Mouse (Mus musculus) spleen, adult 2 months (tissue): Measurements from ENCODE around the gene Ptprm. TPM values are rescaled to one million over a fixed set of nuclear protein-coding genes. Genes with fewer than 3 reads are reported as not detected.

ENCODE experiments used
- DNase-seq, 2 experiments: peaks; one replicate each; pipeline versions ENCODE4 v3.0.0 to v3.0.0-alpha.2; 2012 to 2021; ENCODE audit warnings: low spot score in 2 of 2, low read depth in 1 of 2
- H3K27ac ChIP-seq: fragments of 200-500 bp; 2 replicates; pipeline ENCODE4 v1.5.1; 2012; ENCODE audit warnings: low read length, inconsistent platforms; ENCODE audit not compliant: insufficient read depth
- H3K27me3 ChIP-seq: fragments of 200-500 bp; 2 replicates; pipeline ENCODE4 v1.6.1; 2012; ENCODE audit warnings: mild to moderate bottlenecking, moderate library complexity, low read length, inconsistent platforms; ENCODE audit not compliant: control insufficient read depth, insufficient read depth
- H3K36me3 ChIP-seq: fragments of 200-500 bp; 2 replicates; pipeline ENCODE4 v1.6.1; 2012; ENCODE audit warnings: mild to moderate bottlenecking, low read length, inconsistent platforms; ENCODE audit not compliant: control insufficient read depth, insufficient read depth
- H3K4me1 ChIP-seq: fragments of 200-500 bp; 2 replicates; pipeline ENCODE4 v1.6.1; 2011; ENCODE audit warnings: inconsistent platforms; ENCODE audit not compliant: control insufficient read depth, insufficient read depth, insufficient read length
- H3K4me3 ChIP-seq: fragments of 200-500 bp; 2 replicates; pipeline ENCODE4 v1.5.1; 2011; ENCODE audit warnings: mild to moderate bottlenecking, inconsistent platforms; ENCODE audit not compliant: insufficient read depth, insufficient read length; ENCODE audit errors: extremely low read depth
- CTCF ChIP-seq: fragments of 200-500 bp; IDR thresholded peaks from 2 replicates; pipeline ENCODE4 v1.5.1; 2011; ENCODE audit warnings: mild to moderate bottlenecking, inconsistent platforms; ENCODE audit not compliant: insufficient read depth, insufficient read length, insufficient replicate concordance; ENCODE audit errors: extremely low read depth
- POLR2A ChIP-seq: fragments of 200-500 bp; IDR thresholded peaks from 2 replicates; pipeline ENCODE4 v1.6.1; 2011; ENCODE audit warnings: low read depth, low read length, inconsistent platforms
- WGBS: fragments of 180-500 bp; shearing (Covaris S2); methylation state at CpG from one replicate; pipeline ENCODE4 v1.1.7; 2018; 5-methylcytosine and 5-hydroxymethylcytosine counted together
- polyA plus RNA-seq: library from polyadenylated mRNA; depleted of rRNA; stranded (reverse); fragments of >200 nt; gene quantifications from 2 replicates; pipeline ENCODE4 v1.2.3, GENCODE M21; 2012

The Ptprm gene
- polyA plus RNA-seq, 1 experiment, result 5.0 TPM

GRCm38 (mm10) chr17:67071231-67072009 lies 282.8 kb downstream of the Ptprm start:
- no peaks in the 10 kb centered on the region for H3K36me3 ChIP-seq
- H3K4me1 ChIP-seq, result no peaks in the 10 kb centered on the region
- DNase-seq, result no peak
- no peaks in the 10 kb centered on the region for H3K27me3 ChIP-seq
- TF ChIP-seq POLR2A, result no peak
- no peak for TF ChIP-seq CTCF
- H3K4me3 ChIP-seq, result no peak overlapping the region
- WGBS, result 91% methylated on average over 7 of the region's 7 CpGs
- H3K27ac ChIP-seq, result no peak overlapping the region

GRCm38 (mm10) chr17:67063611-67064010 lies 290.6 kb downstream of the Ptprm start:
- TF ChIP-seq CTCF (no peak), POLR2A (no peak)
- Histone ChIP-seq H3K4me3 (no peak overlapping the region), H3K27me3 (no peaks in the 10 kb centered on the region), H3K27ac (no peak overlapping the region), H3K4me1 (no peaks in the 10 kb centered on the region), H3K36me3 (no peaks in the 10 kb centered on the region)
- WGBS, result 89% methylated on average over 5 of the region's 5 CpGs
- no peak for DNase-seq

- no peak overlapping the region for H3K27ac ChIP-seq
- 85% methylated on average over 6 of the region's 6 CpGs for WGBS
- no peak for DNase-seq
These were observed 298.6 kb downstream of the Ptprm start for GRCm38 (mm10) chr17:67055681-67056080.

GRCm38 (mm10) chr17:67054202-67054601 lies 300.1 kb downstream of the Ptprm start:
- Histone ChIP-seq H3K36me3 (no peaks in the 10 kb centered on the region), H3K27me3 (no peaks in the 10 kb centered on the region), H3K4me3 (no peak overlapping the region), H3K4me1 (no peaks in the 10 kb centered on the region), H3K27ac (no peak overlapping the region)
- no peak for DNase-seq
- no peak for TF ChIP-seq POLR2A
- TF ChIP-seq CTCF, result no peak
- 95% methylated on average over 10 of the region's 10 CpGs for WGBS

More at GRCm38 (mm10) chr17:67055681-67056080, 298.6 kb downstream of the Ptprm start:
- H3K36me3 ChIP-seq, result no peaks in the 10 kb centered on the region
- no peaks in the 10 kb centered on the region for H3K27me3 ChIP-seq
- TF ChIP-seq POLR2A, result no peak
- TF ChIP-seq CTCF, result no peak
- no peak overlapping the region for H3K4me3 ChIP-seq
- H3K4me1 ChIP-seq, result no peaks in the 10 kb centered on the region

- DNase-seq, result no peak
- TF ChIP-seq POLR2A, result no peak
- TF ChIP-seq CTCF, result no peak
- no peak overlapping the region for H3K27ac ChIP-seq
- no peaks in the 10 kb centered on the region for H3K27me3 ChIP-seq
- 84% methylated on average over 11 of the region's 11 CpGs for WGBS
- no peaks in the 10 kb centered on the region for H3K36me3 ChIP-seq
- H3K4me1 ChIP-seq, result no peaks in the 10 kb centered on the region
- H3K4me3 ChIP-seq, result no peak overlapping the region
These were observed 301.5 kb downstream of the Ptprm start for GRCm38 (mm10) chr17:67052624-67053314.

- Histone ChIP-seq H3K36me3 (no peaks in the 10 kb centered on the region), H3K4me1 (no peaks in the 10 kb centered on the region), H3K27me3 (no peaks in the 10 kb centered on the region), H3K27ac (no peak overlapping the region), H3K4me3 (no peak overlapping the region)
- no peak for TF ChIP-seq POLR2A
- no peak for TF ChIP-seq CTCF
- DNase-seq, result no peak
- 86% methylated on average over 4 of the region's 4 CpGs for WGBS
These were observed 306.6 kb downstream of the Ptprm start for GRCm38 (mm10) chr17:67047697-67048096.

- Histone ChIP-seq H3K27me3 (no peaks in the 10 kb centered on the region), H3K36me3 (no peaks in the 10 kb centered on the region), H3K4me3 (no peak overlapping the region), H3K4me1 (no peaks in the 10 kb centered on the region), H3K27ac (no peak overlapping the region)
- WGBS, result 79% methylated on average over 6 of the region's 6 CpGs
- TF ChIP-seq CTCF (no peak), POLR2A (no peak)
- no peak for DNase-seq
These were observed 315.7 kb downstream of the Ptprm start for GRCm38 (mm10) chr17:67038558-67038957.
